Mouse (Mus musculus): ENCODE data around the gene Sv2a. TPM values are rescaled to one million over a fixed set of nuclear protein-coding genes. Genes with fewer than 3 reads are reported as not detected.

The Sv2a gene
- 0.20 TPM for polyA plus RNA-seq (2014; fragmentation: Illumina TruSeq; extraction: RNeasy Lipid Tissue Mini Kit (QIAGEN cat#74804))

GRCm38 (mm10) chr3:96180727-96181477, at the start of gene Sv2a:
TSS of gene Sv2a (plus strand) at chr3:96181151.

GRCm38 (mm10) chr3:96161869-96162840, 18.8 kb upstream of the Sv2a start, which contains the start of gene Mtmr11:
TSS of gene Mtmr11 (plus strand) at chr3:96162004.

GRCm38 (mm10) chr3:96172197-96173178, 8.5 kb upstream of the Sv2a start, which contains the start of gene Sf3b4:
TSS of gene Sf3b4 (plus strand) at chr3:96172332.

GRCm38 (mm10) chr3:96219661-96220130, 38.7 kb downstream of the Sv2a start, which contains the start of the genes Bola1 and Hist2h2ab:
TSS of gene Bola1 (minus strand) at chr3:96219709.
TSS of gene Hist2h2ab (plus strand) at chr3:96219865.

GRCm38 (mm10) chr3:96220765-96221639, 40.1 kb downstream of the Sv2a start, which contains the start of the genes Hist2h2ac and Hist2h2be:
TSS of gene Hist2h2ac (minus strand) at chr3:96220880.
TSS of gene Hist2h2be (plus strand) at chr3:96221119.

GRCm38 (mm10) chr3:96238954-96239793, 58.2 kb downstream of the Sv2a start, which contains the start of gene Hist2h3c2:
TSS of gene Hist2h3c2 (minus strand) at chr3:96239127.

GRCm38 (mm10) chr3:96239949-96240798, 59.2 kb downstream of the Sv2a start, which contains the start of gene Hist2h2aa2:
TSS of gene Hist2h2aa2 (minus strand) at chr3:96240276.

Other genes with a start within 250 kb of the Sv2a start
- gene Plekho1, start 185.2 kb upstream of the Sv2a start, polyA plus RNA-seq (2014; fragmentation: Illumina TruSeq; extraction: RNeasy Lipid Tissue Mini Kit (QIAGEN cat#74804)): 12.5 TPM
- gene Vps45, start 122.7 kb upstream of the Sv2a start, polyA plus RNA-seq (2014; fragmentation: Illumina TruSeq; extraction: RNeasy Lipid Tissue Mini Kit (QIAGEN cat#74804)): 51.8 TPM
- gene Otud7b, start 76.6 kb upstream of the Sv2a start, polyA plus RNA-seq (2014; fragmentation: Illumina TruSeq; extraction: RNeasy Lipid Tissue Mini Kit (QIAGEN cat#74804)): 30.3 TPM
- gene Mtmr11, start 19.1 kb upstream of the Sv2a start, polyA plus RNA-seq (2014; fragmentation: Illumina TruSeq; extraction: RNeasy Lipid Tissue Mini Kit (QIAGEN cat#74804)): 3.4 TPM
- gene Sf3b4, start 8.8 kb upstream of the Sv2a start, polyA plus RNA-seq (2014; fragmentation: Illumina TruSeq; extraction: RNeasy Lipid Tissue Mini Kit (QIAGEN cat#74804)): 19.9 TPM
- gene Bola1, start 38.6 kb downstream of the Sv2a start, polyA plus RNA-seq (2014; fragmentation: Illumina TruSeq; extraction: RNeasy Lipid Tissue Mini Kit (QIAGEN cat#74804)): 3.5 TPM
- gene Hist2h2ab, start 38.7 kb downstream of the Sv2a start, polyA plus RNA-seq (2014; fragmentation: Illumina TruSeq; extraction: RNeasy Lipid Tissue Mini Kit (QIAGEN cat#74804)): not detected
- gene Hist2h2ac, start 39.7 kb downstream of the Sv2a start, polyA plus RNA-seq (2014; fragmentation: Illumina TruSeq; extraction: RNeasy Lipid Tissue Mini Kit (QIAGEN cat#74804)): not detected
- 23.4 TPM for gene Hist2h2be, start 40.0 kb downstream of the Sv2a start, polyA plus RNA-seq (2014; fragmentation: Illumina TruSeq; extraction: RNeasy Lipid Tissue Mini Kit (QIAGEN cat#74804))
- gene Hist2h3c2, start 58.0 kb downstream of the Sv2a start, polyA plus RNA-seq (2014; fragmentation: Illumina TruSeq; extraction: RNeasy Lipid Tissue Mini Kit (QIAGEN cat#74804)): 1.5 TPM
- not detected for gene Hist2h2aa2, start 59.1 kb downstream of the Sv2a start, polyA plus RNA-seq (2014; fragmentation: Illumina TruSeq; extraction: RNeasy Lipid Tissue Mini Kit (QIAGEN cat#74804))
- gene Hist2h2aa1, start 64.3 kb downstream of the Sv2a start, polyA plus RNA-seq (2014; fragmentation: Illumina TruSeq; extraction: RNeasy Lipid Tissue Mini Kit (QIAGEN cat#74804)): not detected
- 26.3 TPM for gene Hist2h3c1, start 65.5 kb downstream of the Sv2a start, polyA plus RNA-seq (2014; fragmentation: Illumina TruSeq; extraction: RNeasy Lipid Tissue Mini Kit (QIAGEN cat#74804))
- not detected for gene Hist2h4, start 82.2 kb downstream of the Sv2a start, polyA plus RNA-seq (2014; fragmentation: Illumina TruSeq; extraction: RNeasy Lipid Tissue Mini Kit (QIAGEN cat#74804))
- not detected for gene Hist2h3b, start 87.5 kb downstream of the Sv2a start, polyA plus RNA-seq (2014; fragmentation: Illumina TruSeq; extraction: RNeasy Lipid Tissue Mini Kit (QIAGEN cat#74804))
- gene Hist2h2bb, start 88.6 kb downstream of the Sv2a start, polyA plus RNA-seq (2014; fragmentation: Illumina TruSeq; extraction: RNeasy Lipid Tissue Mini Kit (QIAGEN cat#74804)): not detected
- gene Fcgr1, start 112.8 kb downstream of the Sv2a start, polyA plus RNA-seq (2014; fragmentation: Illumina TruSeq; extraction: RNeasy Lipid Tissue Mini Kit (QIAGEN cat#74804)): 1.3 TPM